ENCODE assay signal across 15 mouse cellular contexts in genomic region chr14:47520751-47521449, GRCm38 (mm10).
"Had no signal": no experiment of that assay in that cellular context is flagged by ENCODE, and none has a peak within 500 bp of the region (broad histone marks: within the 10 kb centered on the region; RNA-seq: fewer than 3 reads in every experiment).

No protein-coding gene starts in this region.

- H3K9me3 ChIP-seq: intestine, embryonic 15.5 days; limb, embryonic 12.5 days; lung, embryonic 15.5 days; megakaryocyte, embryonic 14.5 days; midbrain, embryonic 15.5 days had no signal

- H3K27ac ChIP-seq: intestine, embryonic 15.5 days; left cerebral cortex, adult 2 months; limb, embryonic 12.5 days; lung, embryonic 15.5 days; macrophage; midbrain, embryonic 15.5 days; stomach, postnatal 0 days had no signal

- H3K9ac ChIP-seq: intestine, embryonic 15.5 days; limb, embryonic 12.5 days; lung, embryonic 15.5 days; midbrain, embryonic 15.5 days had no signal

- H3K4me3 ChIP-seq: intestine, embryonic 15.5 days; left cerebral cortex, adult 2 months; limb, embryonic 12.5 days; lung, embryonic 15.5 days; megakaryocyte, embryonic 14.5 days; midbrain, embryonic 15.5 days had no signal

- DNase-seq: kidney, adult 18-20 months; kidney, postnatal 10 days; kidney, postnatal 4 days; lung, postnatal 14 days; thymus, adult 18-20 months; thymus, postnatal 14 days had no signal

- ATAC-seq: intestine, embryonic 15.5 days; midbrain, embryonic 15.5 days had no signal

- H3K27me3 ChIP-seq: intestine, embryonic 15.5 days; limb, embryonic 12.5 days; lung, embryonic 15.5 days; megakaryocyte, embryonic 14.5 days; midbrain, embryonic 15.5 days had no signal

- H3K4me2 ChIP-seq: intestine, embryonic 15.5 days; limb, embryonic 12.5 days; lung, embryonic 15.5 days; midbrain, embryonic 11.5 days; midbrain, embryonic 15.5 days had no signal

- H3K4me1 ChIP-seq: intestine, embryonic 15.5 days; midbrain, embryonic 15.5 days had no signal

- H3K36me3 ChIP-seq: intestine, embryonic 15.5 days; limb, embryonic 12.5 days; lung, embryonic 15.5 days; midbrain, embryonic 15.5 days had no signal
